Mouse (Mus musculus) retina, postnatal 7 days (tissue): ENCODE results near the gene Gpr137.
"Not testable (repeated sequence)": the region's sequence is repeated elsewhere in the genome, so short reads cannot be mapped to it uniquely, and the experiment has no call there.

ENCODE experiments used
- DNase-seq: peaks from one replicate; pipeline ENCODE4 v3.0.0-alpha.2; 2012; ENCODE audit warnings: low read depth, low spot score

Gene Gpr137

GRCm38 (mm10) chr19:6905498-6906159 lies 36.7 kb downstream of the Gpr137 start:
- DNase-seq: no peak

GRCm38 (mm10) chr19:6904846-6905245 lies 37.4 kb downstream of the Gpr137 start:
- DNase-seq: no peak

GRCm38 (mm10) chr19:6903031-6903430 lies 39.2 kb downstream of the Gpr137 start:
- no peak for DNase-seq

GRCm38 (mm10) chr19:6899641-6900040 lies 42.6 kb downstream of the Gpr137 start:
- no peak for DNase-seq

DNA sequence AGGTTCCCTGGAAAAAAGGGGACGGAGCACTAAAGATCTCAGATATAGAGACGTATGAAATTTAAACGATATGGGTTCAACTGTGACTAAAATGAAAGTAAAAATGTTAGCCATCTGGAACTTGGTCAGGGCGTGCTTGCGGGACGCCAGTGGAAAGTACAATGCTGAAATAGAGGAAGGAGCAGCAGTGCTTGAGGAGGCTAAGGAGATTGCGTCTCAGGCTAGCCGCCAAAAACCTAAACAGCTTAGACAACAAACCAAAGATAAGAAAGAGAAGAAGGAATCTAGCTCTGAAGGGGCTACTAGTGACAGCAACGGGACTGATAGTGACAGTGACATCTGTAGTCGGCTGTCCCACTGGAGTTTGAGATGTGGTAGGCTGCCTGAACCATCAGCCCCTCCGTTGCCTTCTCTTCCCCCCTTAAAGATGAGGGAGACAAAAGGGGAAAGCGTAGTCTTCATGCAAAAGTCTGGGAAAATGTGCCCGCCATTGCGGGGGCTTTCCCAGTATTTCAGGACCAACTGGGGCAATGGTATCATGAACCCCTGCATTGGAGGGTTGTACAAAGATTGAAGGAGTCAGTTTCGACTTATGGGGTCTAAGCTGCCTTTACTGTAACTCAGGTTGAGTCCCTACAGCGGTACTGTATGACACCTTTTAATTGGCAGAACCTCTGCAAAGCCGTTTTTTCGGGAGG lies 46.5 kb downstream of the Gpr137 start:
- DNase-seq: not testable (repeated sequence)

DNA sequence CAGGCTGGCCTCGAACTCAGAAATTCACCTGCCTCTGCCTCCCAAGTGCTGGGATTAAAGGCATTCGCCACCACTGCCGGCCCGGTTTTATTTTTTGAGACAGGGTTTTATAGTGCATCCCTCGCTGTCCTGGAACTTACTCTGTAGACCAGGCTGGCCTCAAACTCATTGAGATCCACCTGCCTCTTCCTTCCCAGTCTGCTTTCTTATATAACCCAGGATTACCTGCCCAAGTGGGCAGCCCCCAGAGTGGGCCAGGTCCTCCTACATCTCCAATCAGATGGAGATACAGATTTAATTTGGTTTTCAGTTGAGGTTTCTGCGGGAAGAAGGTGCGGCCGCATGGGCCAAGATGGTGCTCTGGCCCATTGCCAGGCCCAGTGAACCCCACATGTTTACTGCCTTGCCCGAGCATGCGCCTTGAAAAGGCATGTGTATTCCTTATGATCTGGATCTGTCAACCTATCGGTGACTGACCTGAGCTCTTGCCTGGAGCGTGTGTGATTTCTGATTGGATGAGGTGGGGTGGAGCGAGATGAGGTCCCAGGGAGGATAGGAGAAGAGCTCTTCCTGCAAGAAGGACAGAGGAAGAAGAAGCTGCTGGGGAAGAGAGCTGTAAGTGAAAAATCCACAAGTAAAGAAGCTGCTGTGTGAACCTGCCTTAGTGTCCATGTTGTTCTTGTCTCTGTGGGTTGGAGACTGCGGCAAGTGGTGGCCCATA lies 48.4 kb downstream of the Gpr137 start:
- DNase-seq: no peak

- DNase-seq: no peak
Measured at GRCm38 (mm10) chr19:6892512-6892911, 49.8 kb downstream of the Gpr137 start.
